Comparison of ENCODE assay signal across 8 mouse cellular contexts in the genomic region with DNA sequence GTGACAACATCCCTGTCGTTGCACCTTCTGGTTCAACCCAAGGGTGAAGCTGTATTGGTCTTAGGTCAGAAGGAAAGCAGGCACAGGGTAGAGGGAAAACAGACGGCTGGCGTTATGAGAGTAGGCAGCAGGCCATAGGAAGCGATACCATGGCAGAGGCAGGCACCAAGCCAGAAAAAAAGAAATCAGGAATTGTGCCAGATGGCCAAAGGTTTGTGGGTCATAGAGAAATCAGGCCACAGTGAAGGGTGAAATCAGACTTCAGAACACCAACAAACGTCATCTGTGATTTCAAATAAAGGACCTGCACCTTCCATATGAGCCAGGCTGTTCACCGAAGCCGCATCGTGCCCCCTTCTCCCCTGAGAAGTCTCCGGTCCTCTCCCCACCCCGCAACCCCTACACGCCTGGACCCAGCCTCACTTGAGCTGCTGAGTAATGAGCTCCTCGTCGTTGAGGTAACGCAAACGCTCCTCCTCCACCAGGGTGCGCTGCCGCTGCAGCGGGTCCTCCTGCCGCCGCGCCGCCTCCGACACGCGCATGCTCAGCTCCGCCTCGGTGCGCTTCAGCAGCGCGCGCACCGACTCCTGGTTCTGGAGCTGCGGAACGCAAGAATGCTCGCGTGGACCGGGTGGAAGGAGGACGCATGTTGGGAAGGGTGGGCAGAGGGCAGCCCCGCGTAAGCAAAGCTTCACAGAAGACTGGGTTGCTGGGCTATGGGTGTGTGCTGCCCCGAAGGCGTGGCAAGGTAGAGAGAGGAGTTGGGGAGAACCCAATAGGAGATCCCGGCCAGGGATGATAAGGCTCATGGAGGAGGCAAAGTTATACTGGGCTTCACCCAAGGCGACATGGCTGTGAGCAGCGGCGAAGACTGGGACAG. TPM values are rescaled to one million over a fixed set of nuclear protein-coding genes. Genes with fewer than 3 reads are reported as not detected.
DNase-seq lines count a peak whose midpoint lies in the region; ATAC-seq and TF ChIP-seq lines count a peak whose summit lies in the region.

No protein-coding gene starts in this region.

- ATAC-seq in embryonic facial prominence, embryonic 11.5 days (replicated peaks; ENCODE audit: insufficient number of reproducible peaks, low FRiP score, low TSS enrichment, low read depth), result peak; percentile 50; the same call in 1 of the 2 replicates
- peak; percentile 74 for ATAC-seq in midbrain, embryonic 13.5 days

- H3K4me3 ChIP-seq in embryonic facial prominence, embryonic 11.5 days (ENCODE audit: low read depth, low read length), result peak overlapping the region; percentile 44
- peak overlapping the region; percentile 63 for H3K4me3 ChIP-seq in limb, embryonic 10.5 days
- H3K4me3 ChIP-seq in midbrain, embryonic 13.5 days (replicated peaks), result peak overlapping the region; percentile 31
- peak overlapping the region; percentile 73 for H3K4me3 ChIP-seq in small intestine, adult 2 months (ENCODE audit: low read depth, low read length)

- TF ChIP-seq POLR2A in small intestine, adult 2 months (IDR thresholded peaks at IDR 0.05; ENCODE audit: low read depth, low read length), result no peak

- H3K27me3 ChIP-seq in embryonic facial prominence, embryonic 11.5 days (ENCODE audit: control insufficient read depth, insufficient read depth, low read length), result peaks cover 47% of the 10 kb centered on the region
- peaks cover 72% of the 10 kb centered on the region for H3K27me3 ChIP-seq in limb, embryonic 10.5 days (ENCODE audit: low read depth, poor library complexity, severe bottlenecking)
- H3K27me3 ChIP-seq in midbrain, embryonic 13.5 days, result peaks cover 48% of the 10 kb centered on the region
- peaks cover 46% of the 10 kb centered on the region for H3K27me3 ChIP-seq in small intestine, adult 2 months (ENCODE audit: control insufficient read depth, insufficient read depth, low read length)

- peak; percentile 85 for DNase-seq in 3134 (ENCODE audit: extremely low read depth, insufficient read length, low spot score)
- DNase-seq in adrenal gland, postnatal 25 days, result peak; percentile 95
- DNase-seq in embryonic facial prominence, embryonic 11.5 days (ENCODE audit: low spot score), result peak; percentile 93
- DNase-seq in heart, adult 11 months, result peak; percentile 98
- DNase-seq in kidney, adult 18-20 months, result peak; percentile 87
- DNase-seq in limb, embryonic 10.5 days (ENCODE audit: low spot score), result peak; percentile 93

- H3K9ac ChIP-seq in embryonic facial prominence, embryonic 11.5 days (replicated peaks; ENCODE audit: low read length), result peak overlapping the region; percentile 50
- H3K9ac ChIP-seq in midbrain, embryonic 13.5 days (replicated peaks), result peak overlapping the region; percentile 29; the same call in 1 of the 2 replicates

- peak; percentile 84 for TF ChIP-seq CTCF in small intestine, adult 2 months (IDR thresholded peaks at IDR 0.05; ENCODE audit: extremely low read depth, insufficient read length, insufficient replicate concordance, low read depth, low read length)

- no peaks in the 10 kb centered on the region for H3K36me3 ChIP-seq in embryonic facial prominence, embryonic 11.5 days (replicated peaks; ENCODE audit: control insufficient read depth, insufficient read depth, low read depth, low read length)
- no peaks in the 10 kb centered on the region for H3K36me3 ChIP-seq in limb, embryonic 10.5 days
- peaks cover 62% of the 10 kb centered on the region for H3K36me3 ChIP-seq in midbrain, embryonic 13.5 days
- H3K36me3 ChIP-seq in small intestine, adult 2 months (ENCODE audit: control insufficient read depth, insufficient read depth, low read length), result no peaks in the 10 kb centered on the region

- WGBS in embryonic facial prominence, embryonic 11.5 days, result 7% methylated on average over 46 of the region's 46 CpGs
- 7% methylated on average over 46 of the region's 46 CpGs for WGBS in limb, embryonic 10.5 days
- 7% methylated on average over 46 of the region's 46 CpGs for WGBS in midbrain, embryonic 13.5 days
- 3% methylated on average over 46 of the region's 46 CpGs for WGBS in small intestine, adult 2 months

- H3K4me2 ChIP-seq in embryonic facial prominence, embryonic 11.5 days (ENCODE audit: low read depth, low read length), result peak overlapping the region; percentile 97
- H3K4me2 ChIP-seq in midbrain, embryonic 13.5 days (replicated peaks), result peak overlapping the region; percentile 60

- H3K27ac ChIP-seq in embryonic facial prominence, embryonic 11.5 days (replicated peaks; ENCODE audit: low read depth, low read length), result no peak overlapping the region
- H3K27ac ChIP-seq in limb, embryonic 10.5 days, result peak overlapping the region; percentile 58; the same call in 1 of the 2 replicates
- no peak overlapping the region for H3K27ac ChIP-seq in midbrain, embryonic 13.5 days
- H3K27ac ChIP-seq in small intestine, adult 2 months (ENCODE audit: insufficient read depth, low read depth, low read length), result no peak overlapping the region

- H3K4me1 ChIP-seq in embryonic facial prominence, embryonic 11.5 days (ENCODE audit: control insufficient read depth, insufficient read depth, low read length), result peaks cover 18% of the 10 kb centered on the region
- peaks cover 44% of the 10 kb centered on the region for H3K4me1 ChIP-seq in limb, embryonic 10.5 days
- H3K4me1 ChIP-seq in midbrain, embryonic 13.5 days (replicated peaks), result peaks cover 38% of the 10 kb centered on the region
- H3K4me1 ChIP-seq in small intestine, adult 2 months (ENCODE audit: control insufficient read depth, insufficient read depth, insufficient read length, low read length), result peaks cover 23% of the 10 kb centered on the region

- H3K9me3 ChIP-seq in embryonic facial prominence, embryonic 11.5 days (replicated peaks; ENCODE audit: control insufficient read depth, low read length), result no peaks in the 10 kb centered on the region
- H3K9me3 ChIP-seq in limb, embryonic 10.5 days (replicated peaks), result no peaks in the 10 kb centered on the region
- H3K9me3 ChIP-seq in midbrain, embryonic 13.5 days, result no peaks in the 10 kb centered on the region

RNA-seq across cellular contexts. Expression of gene 4933428G20Rik, which starts 31.5 kb away (rescaled TPM):
- not detected in 2 replicates for total RNA-seq in adrenal gland, postnatal 25 days (2021)
- not detected in 2 replicates for polyA plus RNA-seq in embryonic facial prominence, embryonic 11.5 days (2014; fragmentation: Nextera tagmentation; extraction: Ambion mirVana)
- 0.49 and 0.54 TPM in 2 replicates for polyA plus RNA-seq in limb, embryonic 10.5 days (2016; fragmentation: Nextera tagmentation; extraction: Ambion mirVana)
- 0.88 and 1.2 TPM in 2 replicates for polyA plus RNA-seq in midbrain, embryonic 13.5 days (2015; fragmentation: Nextera tagmentation; extraction: Ambion mirVana)
- polyA plus RNA-seq in small intestine, adult 2 months (2012; rRNA removed), result not detected in 2 replicates

RNA-seq across cellular contexts. Expression of gene Srcin1, which starts 44.4 kb away (rescaled TPM):
- total RNA-seq in adrenal gland, postnatal 25 days (2021), result 9.8 and 9.9 TPM in 2 replicates
- polyA plus RNA-seq in embryonic facial prominence, embryonic 11.5 days (2014; fragmentation: Nextera tagmentation; extraction: Ambion mirVana), result 0.55 and 0.56 TPM in 2 replicates
- polyA plus RNA-seq in limb, embryonic 10.5 days (2016; fragmentation: Nextera tagmentation; extraction: Ambion mirVana), result 0.24 and 0.25 TPM in 2 replicates
- polyA plus RNA-seq in midbrain, embryonic 13.5 days (2015; fragmentation: Nextera tagmentation; extraction: Ambion mirVana), result 7.0 and 8.5 TPM in 2 replicates
- polyA plus RNA-seq in small intestine, adult 2 months (2012; rRNA removed), result 0.43 and 0.53 TPM in 2 replicates
